Comparison of ENCODE assay signal across 14 mouse cellular contexts in the genomic region with DNA sequence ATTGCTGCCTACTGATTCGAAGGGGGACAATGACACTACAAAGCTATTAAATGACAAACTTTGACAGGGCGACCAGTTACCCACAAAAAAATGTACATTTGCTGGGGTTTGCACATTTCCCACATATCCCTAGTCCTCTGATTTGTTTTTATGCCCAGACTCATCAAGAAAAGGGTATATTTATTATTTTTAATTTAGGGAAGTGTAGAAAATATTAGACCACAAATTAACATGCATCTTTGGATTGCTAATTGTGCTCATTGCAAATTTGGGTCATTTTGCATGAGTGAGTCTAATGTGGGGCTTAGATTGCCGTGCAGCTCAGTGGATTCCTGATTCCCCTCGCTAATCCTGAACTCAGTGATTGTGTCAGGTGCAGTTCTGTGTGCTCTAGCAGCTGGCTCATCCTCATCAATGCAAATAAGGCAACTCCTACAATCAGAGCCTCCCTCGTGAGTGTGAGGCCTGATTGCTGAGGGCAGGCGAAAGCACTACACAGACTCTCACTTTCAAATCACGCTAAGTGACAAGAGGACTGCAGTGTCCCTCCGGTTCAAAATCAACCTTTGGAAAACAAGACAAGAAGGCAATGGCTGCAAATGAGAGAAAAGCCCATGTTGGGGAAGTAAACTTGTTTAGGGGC.
DNase-seq lines count a peak whose midpoint lies in the region; ATAC-seq lines count a peak whose summit lies in the region.
"Had no signal": no experiment of that assay in that cellular context is flagged by ENCODE, and none has a peak within 500 bp of the region (broad histone marks: within the 10 kb centered on the region; RNA-seq: fewer than 3 reads in every experiment).

No protein-coding gene starts in this region.

- H3K4me1 ChIP-seq in hindbrain, embryonic 14.5 days (replicated peaks; ENCODE audit: control insufficient read depth, insufficient read depth, low read length), result peaks cover 40% of the 10 kb centered on the region
- H3K4me1 ChIP-seq in neural tube, embryonic 13.5 days (replicated peaks), result peaks cover 48% of the 10 kb centered on the region
- H3K4me1 ChIP-seq: limb, embryonic 13.5 days had no signal

- H3K27me3 ChIP-seq in hindbrain, embryonic 14.5 days (ENCODE audit: control insufficient read depth, insufficient read depth, low read length), result no peaks in the 10 kb centered on the region
- no peaks in the 10 kb centered on the region for H3K27me3 ChIP-seq in neural tube, embryonic 13.5 days
- H3K27me3 ChIP-seq: limb, embryonic 13.5 days had no signal

- intact Hi-C loops in heart, postnatal 10 days (cut with DNase I), result no loop called here

- H3K4me2 ChIP-seq in hindbrain, embryonic 14.5 days (replicated peaks), result peak overlapping the region; percentile 62
- peak overlapping the region; percentile 38 for H3K4me2 ChIP-seq in neural tube, embryonic 13.5 days
- H3K4me2 ChIP-seq: limb, embryonic 13.5 days had no signal

- 0 out of 2 replicates have a peak, but pooled peaks have one; percentile 33 for ATAC-seq in frontal cortex, adult (ENCODE audit: low TSS enrichment)
- ATAC-seq in hindbrain, embryonic 14.5 days (ENCODE audit: low FRiP score), result peak; percentile 76
- peak; percentile 76 for ATAC-seq in neural tube, embryonic 13.5 days (ENCODE audit: low read depth)
- ATAC-seq in activated CD4-positive, CD25-positive, alpha-beta regulatory T cell, adult 4 months, result no peak
- ATAC-seq: Patski had no signal

- no peak overlapping the region for H3K4me3 ChIP-seq in hindbrain, embryonic 14.5 days (replicated peaks; ENCODE audit: low read length)
- no peak overlapping the region for H3K4me3 ChIP-seq in neural tube, embryonic 13.5 days
- H3K4me3 ChIP-seq: erythroblast, embryonic 14.5 days; limb, embryonic 13.5 days had no signal

- DNase-seq in frontal cortex, postnatal 25 days (ENCODE audit: low spot score in 2 of 2), result no peak
- peak; percentile 33 to 60 for DNase-seq in cerebellum, postnatal 36 days
- peak; percentile 68 for DNase-seq in hindbrain, embryonic 14.5 days (ENCODE audit: low spot score)
- DNase-seq in heart, adult 11 months, result no peak
- DNase-seq in heart, postnatal 10 days, result no peak
- DNase-seq: right cerebral cortex, adult 18-20 months had no signal

- no peaks in the 10 kb centered on the region for H3K36me3 ChIP-seq in hindbrain, embryonic 14.5 days (replicated peaks; ENCODE audit: control insufficient read depth, insufficient read depth)
- H3K36me3 ChIP-seq in neural tube, embryonic 13.5 days, result no peaks in the 10 kb centered on the region
- H3K36me3 ChIP-seq: limb, embryonic 13.5 days had no signal

- H3K9ac ChIP-seq in hindbrain, embryonic 14.5 days, result peak overlapping the region; percentile 40
- peak overlapping the region; percentile 53 for H3K9ac ChIP-seq in neural tube, embryonic 13.5 days
- H3K9ac ChIP-seq: limb, embryonic 13.5 days had no signal

- H3K27ac ChIP-seq in hindbrain, embryonic 14.5 days, result peak overlapping the region; percentile 99
- peak overlapping the region; percentile 99 for H3K27ac ChIP-seq in neural tube, embryonic 13.5 days (replicated peaks)
- H3K27ac ChIP-seq: kidney, postnatal 0 days; limb, embryonic 13.5 days; macrophage had no signal

- H3K9me3 ChIP-seq in hindbrain, embryonic 14.5 days (ENCODE audit: control insufficient read depth, low read length), result no peaks in the 10 kb centered on the region
- H3K9me3 ChIP-seq in neural tube, embryonic 13.5 days, result no peaks in the 10 kb centered on the region
- H3K9me3 ChIP-seq: limb, embryonic 13.5 days had no signal

- 24% methylated on average over 8 of the region's 8 CpGs for WGBS in hindbrain, embryonic 14.5 days
- 24% methylated on average over 8 of the region's 8 CpGs for WGBS in neural tube, embryonic 13.5 days

Comparison
In these comparisons a context has a peak if more than half of its experiments do, and no peak if none do; other contexts are left out.
1. DNase-seq: peak in cerebellum, postnatal 36 days (2 of 2) and hindbrain, embryonic 14.5 days (single experiment); none in frontal cortex, postnatal 25 days (0 of 2), heart, adult 11 months (single experiment) and heart, postnatal 10 days (0 of 2).